Mouse (Mus musculus): ENCODE measurements around the gene Mier3. TPM values are rescaled to one million over a fixed set of nuclear protein-coding genes. Genes with fewer than 3 reads are reported as not detected.
"Not testable (repeated sequence)": the region's sequence is repeated elsewhere in the genome, so short reads cannot be mapped to it uniquely, and the experiment has no call there.

The Mier3 gene
- polyA plus RNA-seq, 1 experiment from 2014 or later = 14.3 TPM

DNA sequence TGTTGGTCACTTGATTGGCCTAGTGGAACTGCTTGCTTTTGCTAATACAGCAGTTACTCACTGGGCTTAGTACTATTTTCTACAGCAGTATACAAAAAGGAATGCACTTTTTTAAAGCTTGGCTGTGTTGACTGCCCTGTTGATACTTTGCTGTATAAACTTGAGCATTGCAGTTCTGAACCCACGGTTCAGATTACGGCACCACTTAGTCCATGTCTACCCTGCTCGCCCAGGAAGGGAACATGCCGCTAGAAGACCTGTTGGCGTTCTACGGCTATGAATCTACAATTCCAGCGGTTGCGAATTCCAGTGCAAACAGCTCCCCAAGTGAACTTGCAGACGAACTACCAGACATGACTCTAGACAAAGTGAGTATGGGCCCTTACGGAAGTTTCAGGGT, 22.6 kb downstream of the Mier3 start:
- no peak for ATAC-seq (ENCODE audit: insufficient read depth)
- Histone ChIP-seq H3K9ac (no peak overlapping the region), H3K36me3 (replicated peaks) (peaks cover 75% of the 10 kb centered on the region), H3K4me2 (no peak overlapping the region), H3K4me3 (replicated peaks) (no peak overlapping the region), H3K4me1 (replicated peaks) (no peaks in the 10 kb centered on the region), H3K27me3 (no peaks in the 10 kb centered on the region), H3K27ac (replicated peaks) (no peak overlapping the region), H3K9me3 (replicated peaks) (no peaks in the 10 kb centered on the region)
- WGBS (ENCODE audit: insufficient replicate concordance) = 92% methylated on average over 10 of the region's 10 CpGs

DNA sequence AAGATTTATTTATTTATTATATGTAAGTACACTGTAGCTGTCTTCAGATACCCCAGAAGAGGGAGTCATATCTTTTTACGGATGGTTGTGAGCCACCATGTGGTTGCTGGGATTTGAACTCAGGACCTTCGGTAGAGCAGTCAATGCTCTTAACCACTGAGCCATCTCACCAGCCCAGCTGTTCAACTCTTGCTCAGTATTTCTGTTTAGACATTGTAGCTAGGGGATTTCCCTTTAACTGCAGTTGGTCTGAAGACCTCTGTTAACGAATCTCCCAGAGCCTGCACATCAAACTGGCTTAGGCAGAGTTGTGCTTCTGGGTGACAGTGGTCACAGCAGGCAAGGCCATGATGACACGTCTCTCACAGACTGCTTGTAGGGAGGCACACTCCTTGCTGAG, 23.2 kb downstream of the Mier3 start:
- not testable (repeated sequence) for H3K9ac ChIP-seq; H3K27ac ChIP-seq (replicated peaks); H3K4me3 ChIP-seq (replicated peaks); H3K9me3 ChIP-seq (replicated peaks); H3K27me3 ChIP-seq; ATAC-seq (ENCODE audit: insufficient read depth); H3K4me1 ChIP-seq (replicated peaks); H3K4me2 ChIP-seq
- H3K36me3 ChIP-seq (replicated peaks) = peaks cover 80% of the 10 kb centered on the region
- 89% methylated on average over 4 of the region's 4 CpGs for WGBS (ENCODE audit: insufficient replicate concordance)

DNA sequence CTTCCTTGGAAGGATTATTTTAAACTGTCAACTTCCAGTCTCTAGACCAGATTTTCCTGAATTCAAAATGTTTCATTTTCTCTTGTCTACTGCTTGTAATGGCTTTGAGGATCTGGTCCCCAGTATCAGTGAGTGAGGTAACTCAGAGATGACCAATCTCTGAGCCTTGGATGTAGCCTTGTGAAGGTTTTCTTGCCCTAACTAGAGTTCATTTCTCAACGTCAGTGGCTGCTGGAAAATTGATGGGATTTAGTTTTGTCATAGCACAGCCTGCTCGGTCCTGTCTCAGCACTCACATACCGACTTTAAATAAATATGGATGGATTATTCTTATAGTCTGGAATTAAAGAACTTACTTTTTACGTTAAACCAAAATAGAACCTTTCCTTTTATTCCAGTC, 29.8 kb downstream of the Mier3 start:
- Histone ChIP-seq H3K9me3 (replicated peaks) (no peaks in the 10 kb centered on the region), H3K27ac (replicated peaks) (no peak overlapping the region), H3K36me3 (replicated peaks) (peaks cover 96% of the 10 kb centered on the region), H3K4me1 (replicated peaks) (no peaks in the 10 kb centered on the region), H3K9ac (no peak overlapping the region), H3K4me3 (replicated peaks) (no peak overlapping the region), H3K27me3 (no peaks in the 10 kb centered on the region), H3K4me2 (no peak overlapping the region)
- WGBS (ENCODE audit: insufficient replicate concordance) = 90% methylated on average over 4 of the region's 4 CpGs
- no peak for ATAC-seq (ENCODE audit: insufficient read depth)

DNA sequence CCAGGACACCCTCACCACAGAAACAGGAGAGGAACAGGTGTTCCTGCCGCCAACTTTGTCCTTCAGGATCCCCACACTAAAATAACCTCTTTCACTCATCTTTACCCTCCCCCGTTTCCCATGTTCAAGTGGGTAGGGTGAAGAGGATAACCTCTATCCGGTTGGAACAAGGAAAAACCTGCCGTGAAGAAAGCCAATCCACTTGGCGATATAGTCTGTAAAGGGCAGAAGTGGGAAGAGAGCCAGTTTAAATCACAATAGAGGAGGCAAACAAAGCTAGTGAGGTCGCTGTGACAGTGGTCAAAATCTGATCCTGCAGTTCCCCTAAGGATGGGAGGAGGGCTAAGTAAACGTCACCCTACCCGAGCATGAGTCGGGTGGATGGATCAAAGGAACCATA, 38.9 kb downstream of the Mier3 start:
- no peak for ATAC-seq (ENCODE audit: insufficient read depth)
- no peak overlapping the region for H3K4me2 ChIP-seq
- H3K9ac ChIP-seq = no peak overlapping the region
- H3K27me3 ChIP-seq = no peaks in the 10 kb centered on the region
- peaks cover 9% of the 10 kb centered on the region; the same call in 1 of the 2 replicates for H3K4me1 ChIP-seq (replicated peaks)
- no peak overlapping the region for H3K4me3 ChIP-seq (replicated peaks)
- H3K27ac ChIP-seq (replicated peaks) = no peak overlapping the region
- H3K9me3 ChIP-seq (replicated peaks) = no peaks in the 10 kb centered on the region
- H3K36me3 ChIP-seq (replicated peaks) = peaks cover 36% of the 10 kb centered on the region
- 72% methylated on average over 9 of the region's 9 CpGs for WGBS (ENCODE audit: insufficient replicate concordance)

DNA sequence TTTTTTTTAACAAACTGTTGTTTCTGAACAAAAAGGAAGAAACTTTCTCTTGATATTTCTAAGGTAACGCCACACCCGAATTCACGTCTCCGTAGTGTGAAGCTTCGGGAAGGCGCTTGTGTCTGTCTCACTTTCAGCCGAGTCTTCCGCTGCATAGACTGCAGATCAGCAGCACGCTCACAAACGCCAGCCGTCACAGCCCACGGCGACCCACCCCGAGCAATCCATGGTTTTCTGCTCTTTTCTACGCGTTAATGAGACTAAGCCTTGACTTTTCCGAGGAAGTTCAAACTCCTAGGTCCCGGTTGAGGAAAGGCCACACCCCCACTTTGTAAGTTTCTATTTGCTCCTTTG, 44.0 kb downstream of the Mier3 start:
- Histone ChIP-seq H3K9ac (peak overlapping the region; percentile 70), H3K4me1 (replicated peaks) (peaks cover 15% of the 10 kb centered on the region), H3K4me3 (replicated peaks) (peak overlapping the region; percentile 75), H3K27ac (replicated peaks) (peak overlapping the region; percentile 91), H3K36me3 (replicated peaks) (no peaks in the 10 kb centered on the region), H3K27me3 (no peaks in the 10 kb centered on the region), H3K9me3 (replicated peaks) (no peaks in the 10 kb centered on the region; the same call in 1 of the 2 replicates), H3K4me2 (peak overlapping the region; percentile 96)
- WGBS (ENCODE audit: insufficient replicate concordance) = under 1% methylated on average over 18 of the region's 18 CpGs
- peak; percentile 2 for ATAC-seq (ENCODE audit: insufficient read depth)

DNA sequence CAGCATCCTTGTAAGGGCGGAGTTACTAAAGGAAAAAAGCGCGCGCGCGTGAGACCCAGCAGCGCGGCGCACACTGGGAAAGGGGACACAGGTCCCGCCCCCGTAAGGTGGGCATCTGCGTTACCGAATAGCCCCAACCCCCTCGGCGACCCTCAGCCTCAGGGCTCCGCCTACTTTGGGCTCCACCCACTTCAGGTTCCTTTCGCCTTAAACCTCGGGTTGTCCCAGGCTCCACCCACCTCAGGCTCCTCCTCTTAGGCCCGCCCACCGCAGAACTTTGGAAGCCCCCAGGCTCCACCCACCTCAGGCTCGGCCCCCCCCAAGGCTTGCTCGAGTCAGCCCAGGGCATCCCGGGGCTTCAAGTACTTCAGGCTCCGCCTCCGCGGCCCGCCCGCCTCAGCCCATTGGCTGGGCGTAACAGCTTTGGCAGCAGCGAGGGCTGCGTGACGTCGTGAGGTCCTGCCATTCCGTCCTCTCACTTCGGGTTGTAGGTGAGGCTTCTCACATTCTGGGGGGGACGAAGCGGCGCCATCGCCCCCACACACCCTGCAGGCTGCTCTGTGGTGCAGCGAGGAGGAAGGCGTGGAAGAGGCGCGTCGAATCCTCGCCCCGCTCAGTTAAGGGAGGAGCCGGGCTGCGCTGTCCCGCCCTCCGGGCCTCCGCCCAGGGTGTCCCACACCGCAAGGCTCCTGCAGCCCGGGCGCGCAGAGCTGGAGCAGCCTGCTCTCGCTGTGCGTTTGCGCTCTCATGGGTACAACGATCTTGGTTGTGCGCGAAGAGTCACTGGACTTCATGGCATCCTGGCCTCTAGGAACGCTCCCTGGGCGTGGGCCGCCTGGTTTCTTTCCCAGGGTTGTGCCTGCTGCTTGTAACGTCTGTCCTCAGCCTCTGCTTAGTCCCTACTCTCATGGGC, 44.6 kb downstream of the Mier3 start:
- peak; percentile 98 for ATAC-seq (ENCODE audit: insufficient read depth)
- under 1% methylated on average over 65 of the region's 65 CpGs for WGBS (ENCODE audit: insufficient replicate concordance)

DNA sequence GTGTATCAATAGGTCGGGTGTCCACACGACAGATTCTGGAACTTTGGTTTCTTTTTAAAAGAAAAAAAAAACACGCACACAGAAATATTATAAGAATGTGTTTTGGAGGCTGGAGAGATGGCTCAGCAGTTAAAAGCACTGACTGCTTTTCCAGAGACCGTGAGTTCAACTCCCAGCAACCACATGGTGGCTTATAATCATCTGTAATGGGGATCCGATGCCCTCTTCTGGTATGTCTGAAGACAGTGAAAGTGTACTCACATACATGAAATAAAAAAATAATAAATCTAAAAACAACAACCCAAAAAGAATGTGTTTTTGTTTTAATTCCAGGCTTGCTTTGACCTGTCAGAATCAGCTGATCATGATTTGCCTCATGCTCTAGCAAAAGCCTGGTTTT, 46.1 kb downstream of the Mier3 start:
- H3K4me2 ChIP-seq = no peak overlapping the region
- no peak overlapping the region for H3K27ac ChIP-seq (replicated peaks)
- H3K9ac ChIP-seq = no peak overlapping the region
- ATAC-seq (ENCODE audit: insufficient read depth) = no peak
- no peaks in the 10 kb centered on the region for H3K27me3 ChIP-seq
- H3K36me3 ChIP-seq (replicated peaks) = no peaks in the 10 kb centered on the region
- H3K4me3 ChIP-seq (replicated peaks) = no peak overlapping the region
- WGBS (ENCODE audit: insufficient replicate concordance) = 81% methylated on average over 5 of the region's 5 CpGs
- peaks cover 15% of the 10 kb centered on the region for H3K4me1 ChIP-seq (replicated peaks)
- H3K9me3 ChIP-seq (replicated peaks) = no peaks in the 10 kb centered on the region; the same call in 1 of the 2 replicates

More for the DNA sequence above, 44.6 kb downstream of the Mier3 start:
- Histone ChIP-seq H3K27me3 (no peaks in the 10 kb centered on the region), H3K27ac (replicated peaks) (peak overlapping the region; percentile 91), H3K4me3 (replicated peaks) (peak overlapping the region; percentile 75), H3K4me1 (replicated peaks) (peaks cover 15% of the 10 kb centered on the region), H3K9ac (peak overlapping the region; percentile 70), H3K9me3 (replicated peaks) (no peaks in the 10 kb centered on the region; the same call in 1 of the 2 replicates), H3K36me3 (replicated peaks) (no peaks in the 10 kb centered on the region), H3K4me2 (peak overlapping the region; percentile 96)

DNA sequence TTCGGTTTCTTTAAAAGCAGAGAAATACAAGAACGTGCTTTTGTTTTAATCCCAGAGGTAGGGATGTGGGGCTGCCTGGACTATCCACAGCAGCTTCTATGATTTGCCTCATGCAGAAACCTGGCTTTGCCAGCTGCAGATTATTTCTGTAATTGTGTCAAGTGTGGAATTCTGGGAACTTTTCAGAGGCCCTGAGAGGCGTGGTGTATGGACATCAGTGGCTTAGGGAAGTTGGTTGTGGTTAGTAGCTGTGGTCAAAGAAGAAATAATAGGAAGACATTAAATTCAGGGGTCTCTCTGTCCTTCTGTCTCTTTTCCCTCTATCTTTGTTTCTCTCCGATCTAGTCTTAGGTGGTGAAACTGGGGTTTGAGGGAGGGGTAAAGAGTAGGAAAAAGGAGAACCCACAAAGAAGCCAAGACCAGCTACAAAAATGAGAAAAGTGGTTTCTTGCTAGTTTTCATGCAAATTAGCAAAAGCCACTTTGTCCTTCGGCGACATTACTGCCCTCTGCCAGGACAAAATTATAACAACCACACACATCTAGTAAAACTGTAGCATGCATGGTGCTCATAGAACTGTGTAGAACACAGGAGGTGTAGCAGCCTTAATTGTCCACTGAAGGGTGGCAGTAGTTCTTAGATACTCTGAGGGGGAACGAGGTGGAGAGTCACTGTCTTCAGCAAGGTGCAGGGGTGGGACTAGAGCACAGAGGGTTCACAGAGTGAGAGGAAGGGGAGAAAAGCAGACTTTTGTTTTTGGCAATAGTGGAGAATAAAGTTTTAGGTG, 60.6 kb downstream of the Mier3 start:
- H3K4me2 ChIP-seq = no peak overlapping the region
- 0 out of 2 replicates have a peak, but pooled peaks cover under 1% of the 10 kb centered on the region for H3K36me3 ChIP-seq (replicated peaks)
- H3K4me1 ChIP-seq (replicated peaks) = peaks cover 25% of the 10 kb centered on the region
- H3K9ac ChIP-seq = no peak overlapping the region
- no peak overlapping the region for H3K27ac ChIP-seq (replicated peaks)
- WGBS (ENCODE audit: insufficient replicate concordance) = 51% methylated on average over 7 of the region's 7 CpGs
- H3K27me3 ChIP-seq = no peaks in the 10 kb centered on the region
- ATAC-seq (ENCODE audit: insufficient read depth) = no peak
- no peak overlapping the region for H3K4me3 ChIP-seq (replicated peaks)
- H3K9me3 ChIP-seq (replicated peaks) = no peaks in the 10 kb centered on the region

DNA sequence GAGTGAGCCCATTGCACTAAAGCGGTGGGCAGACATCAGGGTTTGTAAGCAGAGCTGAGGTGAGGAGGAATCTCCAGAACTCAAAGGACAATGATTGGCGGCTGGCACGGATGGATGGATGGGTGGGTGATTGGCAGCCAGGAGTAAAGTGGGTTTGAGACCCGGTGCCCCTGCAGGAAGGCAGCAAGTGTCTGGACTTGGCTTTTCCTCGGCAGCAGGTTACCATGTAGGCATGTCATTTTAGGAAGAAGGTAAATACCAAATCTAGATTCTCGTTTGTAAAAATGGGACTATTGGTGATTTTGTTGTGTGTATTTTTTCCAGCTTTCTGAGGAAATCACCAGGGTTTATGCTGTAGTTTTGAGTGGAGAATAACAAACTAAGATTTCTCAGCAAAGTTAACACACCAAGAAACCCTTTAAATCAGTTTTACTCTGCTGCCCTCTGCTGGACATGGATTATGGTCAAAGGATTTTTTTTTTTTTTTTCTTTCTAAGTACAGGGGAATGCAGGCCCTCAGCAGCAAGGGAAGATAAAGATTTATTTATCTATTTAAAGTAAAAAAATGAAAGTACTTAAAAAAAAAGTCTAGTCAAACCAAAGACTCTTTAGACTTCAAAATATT, 61.3 kb downstream of the Mier3 start:
- WGBS (ENCODE audit: insufficient replicate concordance) = 51% methylated on average over 6 of the region's 6 CpGs
- Histone ChIP-seq H3K27ac (replicated peaks) (no peak overlapping the region), H3K36me3 (replicated peaks) (0 out of 2 replicates have a peak, but pooled peaks cover 2% of the 10 kb centered on the region), H3K27me3 (no peaks in the 10 kb centered on the region), H3K4me1 (replicated peaks) (peaks cover 31% of the 10 kb centered on the region), H3K9ac (no peak overlapping the region), H3K9me3 (replicated peaks) (no peaks in the 10 kb centered on the region), H3K4me3 (replicated peaks) (no peak overlapping the region), H3K4me2 (no peak overlapping the region)
- no peak for ATAC-seq (ENCODE audit: insufficient read depth)

DNA sequence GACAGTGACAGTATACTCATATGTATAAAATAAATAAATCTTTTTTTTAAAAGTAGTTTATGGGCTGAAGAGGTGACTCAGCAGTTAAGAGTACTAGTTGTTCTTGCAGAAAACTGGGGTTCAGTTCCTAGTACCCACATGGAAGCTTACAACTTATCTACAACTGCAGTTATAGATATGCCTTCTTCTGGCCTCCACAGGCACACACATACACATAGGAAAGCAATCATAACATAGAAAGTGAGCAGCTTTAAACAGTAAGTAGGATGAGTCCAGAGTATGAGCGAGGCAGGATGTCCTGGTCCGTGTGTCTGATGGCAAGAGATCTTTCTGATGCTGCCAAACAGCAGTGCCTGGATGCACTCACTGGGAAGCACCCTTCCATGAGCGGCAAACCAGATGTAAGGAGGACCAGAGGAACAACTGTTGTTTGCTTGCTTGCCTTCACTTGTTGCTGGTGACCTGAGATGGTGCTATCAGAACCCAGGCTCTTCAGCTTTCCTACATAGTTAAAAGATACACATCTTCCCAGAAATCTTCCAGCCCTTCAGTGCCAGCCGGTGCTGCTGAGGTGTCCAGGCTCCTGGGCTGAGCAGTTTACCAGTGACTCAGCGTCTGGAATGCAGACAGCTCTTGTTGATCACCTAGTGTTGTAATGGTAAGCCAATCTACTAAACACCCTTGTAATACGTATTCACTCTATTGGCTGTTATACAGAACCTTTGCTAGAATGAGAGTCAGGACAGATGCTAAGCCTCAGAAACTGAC, 63.6 kb downstream of the Mier3 start:
- H3K27me3 ChIP-seq = no peaks in the 10 kb centered on the region
- H3K9me3 ChIP-seq (replicated peaks) = no peaks in the 10 kb centered on the region
- peak overlapping the region; percentile 50 for H3K4me2 ChIP-seq
- 51% methylated on average over 6 of the region's 6 CpGs for WGBS (ENCODE audit: insufficient replicate concordance)
- no peak overlapping the region for H3K9ac ChIP-seq
- H3K4me1 ChIP-seq (replicated peaks) = peaks cover 37% of the 10 kb centered on the region
- peak; percentile 88 for ATAC-seq (ENCODE audit: insufficient read depth)
- H3K4me3 ChIP-seq (replicated peaks) = no peak overlapping the region
- peak overlapping the region; percentile 86 for H3K27ac ChIP-seq (replicated peaks)
- H3K36me3 ChIP-seq (replicated peaks) = peaks cover 23% of the 10 kb centered on the region
